Mouse (Mus musculus): ENCODE measurements at regions not wholly inside any gene's neighbourhood (a gene's known extent, or its start where the extent isn't known, plus 50 kb on each side); places are given as distances from the start of the nearest gene placed in this dataset.

- Histone ChIP-seq H3K27me3 (ENCODE audit: control insufficient read depth, insufficient read depth, low read length) (no peaks in the 10 kb centered on the region), H3K4me1 (ENCODE audit: control insufficient read depth, insufficient read depth, low read length) (peaks cover 32% of the 10 kb centered on the region), H3K9me3 (ENCODE audit: control insufficient read depth, low read length) (no peaks in the 10 kb centered on the region), H3K9ac (ENCODE audit: low read depth, low read length, severe bottlenecking) (no peak overlapping the region), H3K27ac (replicated peaks; ENCODE audit: low read depth, low read length) (peak overlapping the region; percentile 67; the same call in 1 of the 2 replicates), H3K36me3 (ENCODE audit: control insufficient read depth, insufficient read depth, low read length) (no peaks in the 10 kb centered on the region), H3K4me2 (replicated peaks; ENCODE audit: low read depth, low read length, severe bottlenecking) (no peak overlapping the region), H3K4me3 (replicated peaks; ENCODE audit: low read length) (no peak overlapping the region)
- 16% methylated on average over 3 of the region's 3 CpGs for WGBS
- ATAC-seq (ENCODE audit: low FRiP score, low read depth) (peak; percentile 43; the same call in 1 of the 2 replicates), DNase-seq (ENCODE audit: low spot score) (peak; percentile 18)
- no peak for TF ChIP-seq POLR2A (IDR thresholded peaks at IDR 0.05; ENCODE audit: borderline replicate concordance, extremely low read depth, insufficient read depth, insufficient read length)
Measured at GRCm38 (mm10) chr2:72736685-72737084, 243.6 kb downstream of the Sp3 start.

DNA sequence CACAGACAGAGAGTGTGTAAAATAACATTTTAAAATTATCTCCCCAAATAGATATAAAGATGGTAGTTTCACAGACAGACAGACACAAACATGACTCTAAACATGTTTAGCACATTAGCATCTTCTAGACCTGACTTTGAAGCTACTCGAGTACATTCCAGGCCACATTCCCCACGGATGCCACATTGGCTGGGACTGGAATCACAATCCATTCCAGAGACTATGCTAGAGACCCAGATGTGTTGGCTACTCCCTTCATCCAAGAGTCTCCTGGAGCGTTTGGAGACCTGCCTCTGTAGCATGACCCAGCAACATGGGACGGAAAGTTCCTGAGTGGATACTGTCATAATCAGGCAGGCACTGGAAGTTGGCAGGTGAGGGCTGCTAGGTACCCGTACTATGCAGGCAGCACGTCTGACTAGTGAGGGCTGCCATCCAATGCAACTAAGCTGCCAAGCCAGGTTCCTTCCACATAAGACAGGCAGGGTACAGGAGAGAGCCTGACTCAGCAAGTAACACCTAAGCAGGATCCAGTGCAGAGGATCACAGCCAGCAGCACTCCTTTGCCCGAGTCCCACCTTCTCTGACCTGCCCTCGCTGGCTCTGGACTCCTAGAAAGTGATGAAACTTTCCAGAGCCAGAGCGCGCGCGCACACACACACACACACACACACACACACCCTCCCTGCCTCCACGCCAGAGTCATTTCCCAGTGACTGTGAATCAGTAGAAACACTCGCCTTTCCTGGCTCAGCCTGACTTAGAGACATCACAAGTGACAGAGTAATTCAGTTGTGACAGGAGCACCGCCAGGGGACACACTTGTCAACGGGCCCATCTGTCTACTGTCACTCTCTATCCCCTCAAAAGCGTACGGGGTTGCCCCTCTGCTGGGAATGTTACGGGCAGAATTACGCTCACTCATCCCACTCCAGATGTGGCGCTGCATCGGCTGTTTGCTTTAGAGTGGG is 239.6 kb downstream of the Sp3 start:
- Histone ChIP-seq H3K36me3 (ENCODE audit: control insufficient read depth, insufficient read depth, low read length) (no peaks in the 10 kb centered on the region), H3K4me2 (replicated peaks; ENCODE audit: low read depth, low read length, severe bottlenecking) (peak overlapping the region; percentile 34), H3K4me1 (ENCODE audit: control insufficient read depth, insufficient read depth, low read length) (peaks cover 33% of the 10 kb centered on the region), H3K4me3 (replicated peaks; ENCODE audit: low read length) (no peak overlapping the region), H3K9ac (ENCODE audit: low read depth, low read length, severe bottlenecking) (no peak overlapping the region), H3K27ac (replicated peaks; ENCODE audit: low read depth, low read length) (no peak overlapping the region), H3K9me3 (ENCODE audit: control insufficient read depth, low read length) (no peaks in the 10 kb centered on the region), H3K27me3 (ENCODE audit: control insufficient read depth, insufficient read depth, low read length) (no peaks in the 10 kb centered on the region)
- peak; percentile 54 for ATAC-seq (ENCODE audit: low FRiP score, low read depth)
- 36% methylated on average over 22 of the region's 22 CpGs for WGBS
- no peak for TF ChIP-seq POLR2A (IDR thresholded peaks at IDR 0.05; ENCODE audit: borderline replicate concordance, extremely low read depth, insufficient read depth, insufficient read length)
- peak; percentile 42 for DNase-seq (ENCODE audit: low spot score)

DNA sequence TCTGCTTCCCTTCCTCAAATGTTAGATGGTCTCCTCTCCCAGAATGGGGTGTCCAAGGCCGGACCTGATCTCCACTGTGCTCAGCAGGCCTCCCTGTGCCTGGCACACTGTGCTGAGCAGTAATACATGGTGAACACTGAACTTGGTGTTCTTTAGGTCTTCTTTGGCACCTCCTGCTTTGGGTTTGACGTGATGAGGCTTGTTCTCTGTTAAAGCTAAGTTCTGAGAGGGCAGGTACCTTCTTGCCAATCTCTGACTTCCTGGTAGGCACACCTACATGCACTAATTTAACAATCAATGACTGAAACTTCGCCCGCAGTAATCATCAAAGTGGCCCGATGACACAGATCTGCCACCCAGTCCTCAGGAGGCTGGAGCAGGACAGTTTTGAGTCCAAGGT is 238.5 kb downstream of the Sp3 start:
- 80% methylated on average over 5 of the region's 5 CpGs for WGBS

DNA sequence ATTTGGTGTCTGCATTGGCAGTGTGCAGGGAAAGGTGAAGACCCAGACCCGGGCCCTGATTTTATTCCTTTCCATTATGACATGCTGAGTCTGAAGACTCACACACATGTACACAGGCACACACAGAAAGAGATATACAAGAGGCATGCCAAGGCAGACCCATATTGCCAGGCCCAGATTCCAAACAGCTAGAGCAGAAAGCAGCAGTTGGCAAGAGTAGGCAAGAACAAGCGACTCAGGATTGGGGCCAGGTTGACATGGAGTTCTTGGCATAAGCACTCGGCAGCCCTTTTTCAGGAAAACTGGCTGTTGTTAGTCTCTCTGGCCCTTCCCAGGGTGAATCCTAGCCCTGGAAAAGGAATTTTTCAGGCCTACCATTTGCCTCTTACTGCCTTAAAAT is 236.6 kb downstream of the Sp3 start:
- Histone ChIP-seq H3K36me3 (ENCODE audit: control insufficient read depth, insufficient read depth, low read length) (no peaks in the 10 kb centered on the region), H3K27ac (replicated peaks; ENCODE audit: low read depth, low read length) (no peak overlapping the region), H3K4me2 (replicated peaks; ENCODE audit: low read depth, low read length, severe bottlenecking) (no peak overlapping the region), H3K27me3 (ENCODE audit: control insufficient read depth, insufficient read depth, low read length) (no peaks in the 10 kb centered on the region), H3K9ac (ENCODE audit: low read depth, low read length, severe bottlenecking) (no peak overlapping the region), H3K4me3 (replicated peaks; ENCODE audit: low read length) (no peak overlapping the region), H3K4me1 (ENCODE audit: control insufficient read depth, insufficient read depth, low read length) (peaks cover 23% of the 10 kb centered on the region), H3K9me3 (ENCODE audit: control insufficient read depth, low read length) (no peaks in the 10 kb centered on the region)
- DNase-seq (ENCODE audit: low spot score), result no peak
- TF ChIP-seq POLR2A (IDR thresholded peaks at IDR 0.05; ENCODE audit: borderline replicate concordance, extremely low read depth, insufficient read depth, insufficient read length), result no peak
- no peak for ATAC-seq (ENCODE audit: low FRiP score, low read depth)
- WGBS, result 83% methylated on average over 3 of the region's 3 CpGs

More for the DNA sequence above, 238.5 kb downstream of the Sp3 start:
- Histone ChIP-seq H3K4me3 (replicated peaks; ENCODE audit: low read length) (no peak overlapping the region), H3K9me3 (ENCODE audit: control insufficient read depth, low read length) (no peaks in the 10 kb centered on the region), H3K27ac (replicated peaks; ENCODE audit: low read depth, low read length) (no peak overlapping the region), H3K4me1 (ENCODE audit: control insufficient read depth, insufficient read depth, low read length) (peaks cover 31% of the 10 kb centered on the region), H3K27me3 (ENCODE audit: control insufficient read depth, insufficient read depth, low read length) (no peaks in the 10 kb centered on the region), H3K4me2 (replicated peaks; ENCODE audit: low read depth, low read length, severe bottlenecking) (no peak overlapping the region), H3K36me3 (ENCODE audit: control insufficient read depth, insufficient read depth, low read length) (no peaks in the 10 kb centered on the region), H3K9ac (ENCODE audit: low read depth, low read length, severe bottlenecking) (no peak overlapping the region)
- TF ChIP-seq POLR2A (IDR thresholded peaks at IDR 0.05; ENCODE audit: borderline replicate concordance, extremely low read depth, insufficient read depth, insufficient read length), result no peak
- DNase-seq (ENCODE audit: low spot score) (no peak), ATAC-seq (ENCODE audit: low FRiP score, low read depth) (no peak)

DNA sequence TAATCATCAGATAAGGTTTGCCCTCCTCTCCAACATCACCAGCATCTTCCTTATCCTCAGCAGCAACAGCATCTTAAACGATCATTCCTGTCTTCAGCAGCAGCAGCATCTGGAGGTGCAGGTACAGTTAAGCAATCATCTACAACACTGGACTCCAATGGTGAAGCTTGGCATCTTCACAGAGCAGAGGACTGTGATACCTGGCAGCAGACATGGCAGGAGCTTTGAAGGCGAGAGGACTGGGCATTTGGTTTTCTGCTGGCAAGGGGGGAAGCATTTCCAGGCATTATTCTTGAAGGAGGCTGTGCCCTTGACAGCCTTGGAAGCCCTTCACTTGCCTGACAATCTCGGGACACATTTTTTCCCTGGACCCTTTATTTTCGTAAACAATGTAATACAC is 235.3 kb downstream of the Sp3 start:
- H3K36me3 ChIP-seq (ENCODE audit: control insufficient read depth, insufficient read depth, low read length), result no peaks in the 10 kb centered on the region
- H3K4me1 ChIP-seq (ENCODE audit: control insufficient read depth, insufficient read depth, low read length), result peaks cover 19% of the 10 kb centered on the region
- H3K4me3 ChIP-seq (replicated peaks; ENCODE audit: low read length), result no peak overlapping the region
- TF ChIP-seq POLR2A (IDR thresholded peaks at IDR 0.05; ENCODE audit: borderline replicate concordance, extremely low read depth, insufficient read depth, insufficient read length), result no peak
- no peaks in the 10 kb centered on the region for H3K27me3 ChIP-seq (ENCODE audit: control insufficient read depth, insufficient read depth, low read length)
- no peaks in the 10 kb centered on the region for H3K9me3 ChIP-seq (ENCODE audit: control insufficient read depth, low read length)
- no peak overlapping the region for H3K27ac ChIP-seq (replicated peaks; ENCODE audit: low read depth, low read length)
- no peak overlapping the region for H3K9ac ChIP-seq (ENCODE audit: low read depth, low read length, severe bottlenecking)
- ATAC-seq (ENCODE audit: low FRiP score, low read depth) (no peak), DNase-seq (ENCODE audit: low spot score) (no peak)
- WGBS, result 68% methylated on average over 4 of the region's 4 CpGs
- H3K4me2 ChIP-seq (replicated peaks; ENCODE audit: low read depth, low read length, severe bottlenecking), result no peak overlapping the region
